Mouse (Mus musculus) liver, postnatal 0 days (tissue): ENCODE data around the gene Tmc1. TPM values are rescaled to one million over a fixed set of nuclear protein-coding genes. Genes with fewer than 3 reads are reported as not detected.

Experiments
- ATAC-seq: fragments of 200-750 bp; cut with Nextera tagmentation; 2 replicates; pipeline ENCODE4 v1.8.0; 2017; ENCODE audit warnings: mild to moderate bottlenecking, moderate library complexity
- DNase-seq: peaks from one replicate; pipeline ENCODE4 v3.0.0-alpha.2; 2016
- H3K27ac ChIP-seq: fragments of 300-500 bp; sonication (generic); 2 replicates; pipeline ENCODE4 v1.5.1; 2014; ENCODE audit warnings: antibody characterized with exemption, moderate library complexity, mild to moderate bottlenecking, low read depth
- H3K27me3 ChIP-seq: fragments of 300-500 bp; sonication (generic); 2 replicates; pipeline ENCODE4 v1.6.1; 2014; ENCODE audit warnings: low read length, control low read depth, mixed read lengths; ENCODE audit not compliant: insufficient read depth
- H3K36me3 ChIP-seq: fragments of 300-500 bp; sonication (generic); replicated peaks from 2 replicates; pipeline ENCODE4 v1.6.1; 2014; ENCODE audit warnings: mild to moderate bottlenecking, control low read depth, low read length, moderate library complexity, mixed read lengths; ENCODE audit not compliant: insufficient read depth
- H3K4me1 ChIP-seq: fragments of 300-500 bp; sonication (generic); 2 replicates; pipeline ENCODE4 v1.6.1; 2014; ENCODE audit warnings: antibody characterized with exemption, mild to moderate bottlenecking, control low read depth; ENCODE audit not compliant: insufficient read depth
- H3K4me2 ChIP-seq: fragments of 300-500 bp; sonication (generic); 2 replicates; pipeline ENCODE4 v1.6.1; 2014; ENCODE audit warnings: low read depth, mild to moderate bottlenecking, low read length, moderate library complexity, mixed read lengths
- H3K4me3 ChIP-seq: fragments of 300-500 bp; sonication (generic); 2 replicates; pipeline ENCODE4 v1.5.1; 2014; ENCODE audit warnings: low read depth, low read length
- H3K9ac ChIP-seq: fragments of 300-500 bp; sonication (generic); replicated peaks from 2 replicates; pipeline ENCODE4 v1.6.1; 2014; ENCODE audit warnings: mild to moderate bottlenecking, moderate library complexity
- H3K9me3 ChIP-seq: fragments of 300-500 bp; sonication (generic); 2 replicates; pipeline ENCODE4 v1.6.1; 2016; ENCODE audit warnings: mild to moderate bottlenecking, control low read depth, low read length, mixed read lengths
- CTCF ChIP-seq: sonication (generic); IDR thresholded peaks from 2 replicates; pipeline ENCODE4 v1.5.1; 2016; ENCODE audit warnings: antibody characterized with exemption, low read depth
- EP300 ChIP-seq: IDR thresholded peaks from 2 replicates; pipeline ENCODE4 v1.6.1; 2016; ENCODE audit warnings: antibody characterized with exemption, low read depth, mild to moderate bottlenecking
- WGBS: fragments of 180-500 bp; shearing (Covaris S2); extraction: QIAGEN DNeasy Blood & Tissue Kit; methylation state at CpG from one replicate; pipeline ENCODE4 v1.1.7; 2014; ENCODE audit not compliant: insufficient replicate concordance; 5-methylcytosine and 5-hydroxymethylcytosine counted together
- polyA plus RNA-seq: library from polyadenylated mRNA; unstranded; fragments of >200 nt; fragmentation: Nextera tagmentation; extraction: Ambion mirVana; gene quantifications from 2 replicates; pipeline ENCODE4 v1.2.1, GENCODE M21; 2015

The Tmc1 gene
- polyA plus RNA-seq, 1 experiment from 2014 or later, result not detected

DNA sequence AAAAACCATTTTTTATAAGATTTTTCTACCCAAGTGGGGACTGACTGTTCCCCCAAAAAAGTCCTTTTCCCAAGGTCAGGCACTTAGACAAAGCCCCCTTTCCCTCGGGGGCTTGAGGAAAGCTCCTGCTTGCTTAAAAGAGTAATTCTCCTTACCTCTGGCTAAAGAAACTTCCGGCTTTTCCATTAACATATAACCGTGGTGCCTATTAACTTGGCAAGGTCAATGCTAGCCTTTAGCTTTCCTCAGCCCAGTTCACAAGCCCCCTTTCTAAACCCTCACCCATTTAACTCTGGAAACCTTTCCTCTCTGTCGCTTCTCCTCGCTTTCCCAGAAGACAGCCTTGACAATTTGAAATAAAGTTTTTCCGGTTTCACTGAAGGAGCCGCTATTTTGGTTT lies 29.7 kb downstream of the Tmc1 start:
- Histone ChIP-seq H3K4me1 (no peaks in the 10 kb centered on the region), H3K9ac (no peak overlapping the region), H3K27ac (no peak overlapping the region), H3K4me2 (no peak overlapping the region), H3K9me3 (no peaks in the 10 kb centered on the region), H3K4me3 (no peak overlapping the region), H3K36me3 (no peaks in the 10 kb centered on the region), H3K27me3 (no peaks in the 10 kb centered on the region)
- TF ChIP-seq EP300 (no peak), CTCF (no peak)
- DNase-seq, result no peak
- no peak for ATAC-seq
- WGBS, result 56% methylated on average over 7 of the region's 7 CpGs

GRCm38 (mm10) chr19:20923336-20924211 lies 30.4 kb downstream of the Tmc1 start:
- Histone ChIP-seq H3K9ac (no peak overlapping the region), H3K27me3 (no peaks in the 10 kb centered on the region), H3K27ac (no peak overlapping the region), H3K36me3 (no peaks in the 10 kb centered on the region), H3K4me1 (no peaks in the 10 kb centered on the region), H3K9me3 (no peaks in the 10 kb centered on the region), H3K4me3 (no peak overlapping the region), H3K4me2 (no peak overlapping the region)
- TF ChIP-seq EP300, result no peak
- no peak for TF ChIP-seq CTCF
- no peak for DNase-seq
- 34% methylated on average over 10 of the region's 10 CpGs for WGBS
- no peak for ATAC-seq

GRCm38 (mm10) chr19:20918241-20918640 lies 35.8 kb downstream of the Tmc1 start:
- Histone ChIP-seq H3K4me3 (no peak overlapping the region), H3K27me3 (no peaks in the 10 kb centered on the region), H3K4me1 (no peaks in the 10 kb centered on the region), H3K9ac (no peak overlapping the region), H3K4me2 (no peak overlapping the region), H3K9me3 (no peaks in the 10 kb centered on the region), H3K36me3 (no peaks in the 10 kb centered on the region), H3K27ac (no peak overlapping the region)
- no peak for DNase-seq
- TF ChIP-seq CTCF (no peak), EP300 (no peak)
- no peak for ATAC-seq
- WGBS, result 71% methylated on average over 4 of the region's 4 CpGs

GRCm38 (mm10) chr19:20915151-20915550 lies 38.9 kb downstream of the Tmc1 start:
- no peak overlapping the region for H3K9ac ChIP-seq
- H3K27ac ChIP-seq, result no peak overlapping the region
- no peak for DNase-seq
- no peaks in the 10 kb centered on the region for H3K9me3 ChIP-seq
- H3K27me3 ChIP-seq, result no peaks in the 10 kb centered on the region
- H3K4me3 ChIP-seq, result no peak overlapping the region
- TF ChIP-seq EP300, result no peak
- TF ChIP-seq CTCF, result no peak
- no peaks in the 10 kb centered on the region for H3K36me3 ChIP-seq
- ATAC-seq, result no peak
- H3K4me1 ChIP-seq, result no peaks in the 10 kb centered on the region
- no peak overlapping the region for H3K4me2 ChIP-seq
- WGBS, result 75% methylated on average over 2 of the region's 2 CpGs

DNA sequence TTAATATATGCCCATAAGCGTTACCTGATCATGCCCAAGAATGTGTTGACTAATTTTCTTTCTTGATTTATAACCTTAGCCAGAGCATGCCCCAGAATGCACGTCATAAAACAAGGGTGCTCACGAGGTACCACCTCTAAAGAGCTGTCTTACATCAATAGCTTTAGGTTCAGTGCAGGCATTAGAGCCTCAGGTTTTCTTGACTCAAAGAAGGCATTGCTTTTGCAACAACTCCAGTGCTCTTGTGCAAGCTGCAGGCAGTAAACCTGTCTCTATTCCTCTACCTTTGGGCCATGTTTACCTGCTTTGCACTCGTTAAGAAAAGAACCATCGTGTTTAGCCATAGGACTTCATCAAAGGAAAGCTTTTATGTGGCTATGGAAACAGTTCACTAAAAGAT lies 43.6 kb downstream of the Tmc1 start:
- Histone ChIP-seq H3K27me3 (no peaks in the 10 kb centered on the region), H3K9me3 (no peaks in the 10 kb centered on the region), H3K4me2 (no peak overlapping the region), H3K9ac (no peak overlapping the region), H3K27ac (no peak overlapping the region), H3K4me1 (no peaks in the 10 kb centered on the region), H3K36me3 (no peaks in the 10 kb centered on the region), H3K4me3 (no peak overlapping the region)
- 68% methylated on average over 5 of the region's 5 CpGs for WGBS
- no peak for DNase-seq
- no peak for ATAC-seq
- TF ChIP-seq EP300 (no peak), CTCF (no peak)

DNA sequence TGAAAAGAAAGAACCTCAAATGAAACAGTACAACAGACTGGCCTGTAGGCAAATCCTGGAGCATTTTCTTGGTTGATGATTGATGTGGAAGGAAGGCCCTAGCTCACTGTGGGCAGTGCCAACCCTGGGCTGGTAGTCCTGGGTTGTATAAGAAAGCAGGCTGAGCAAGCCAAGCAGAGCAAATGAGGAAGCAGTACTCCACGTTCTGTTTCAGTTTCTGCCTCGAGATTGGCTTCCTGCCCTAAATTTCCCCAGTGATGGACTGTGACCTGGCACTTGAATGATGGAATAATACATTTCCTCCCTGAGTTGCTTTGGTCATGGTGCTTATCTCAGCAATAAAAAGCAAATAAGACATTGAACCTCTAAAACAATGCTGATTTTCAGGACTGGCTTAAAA lies 72.8 kb downstream of the Tmc1 start:
- 28% methylated on average over 2 of the region's 2 CpGs for WGBS
- DNase-seq, result no peak
- no peak overlapping the region for H3K27ac ChIP-seq
- ATAC-seq, result no peak
- H3K9ac ChIP-seq, result no peak overlapping the region
- TF ChIP-seq EP300, result no peak
- no peak for TF ChIP-seq CTCF
- H3K27me3 ChIP-seq, result no peaks in the 10 kb centered on the region
- no peak overlapping the region for H3K4me2 ChIP-seq
- no peaks in the 10 kb centered on the region for H3K4me1 ChIP-seq
- no peak overlapping the region for H3K4me3 ChIP-seq
- no peaks in the 10 kb centered on the region for H3K36me3 ChIP-seq
- H3K9me3 ChIP-seq, result no peaks in the 10 kb centered on the region
